Mouse (Mus musculus) liver, embryonic 16.5 days (tissue): ENCODE measurements around the gene Pfkm. TPM values are rescaled to one million over a fixed set of nuclear protein-coding genes. Genes with fewer than 3 reads are reported as not detected.

Experiments
- ATAC-seq: fragments of 200-750 bp; cut with Nextera tagmentation; 2 replicates; pipeline ENCODE4 v1.8.0; 2017; ENCODE audit warnings: low read depth, mild to moderate bottlenecking, moderate number of reproducible peaks, moderate library complexity
- H3K27ac ChIP-seq: fragments of 300-500 bp; sonication (generic); 2 replicates; pipeline ENCODE4 v1.5.1; 2014; ENCODE audit warnings: mild to moderate bottlenecking, low read length
- H3K27me3 ChIP-seq: fragments of 300-500 bp; sonication (generic); 2 replicates; pipeline ENCODE4 v1.6.1; 2014; ENCODE audit warnings: low read depth, low read length, mixed read lengths; ENCODE audit not compliant: control insufficient read depth, insufficient read depth
- H3K36me3 ChIP-seq: fragments of 300-500 bp; sonication (generic); 2 replicates; pipeline ENCODE4 v1.6.1; 2014; ENCODE audit warnings: mild to moderate bottlenecking; ENCODE audit not compliant: control insufficient read depth, insufficient read depth
- H3K4me1 ChIP-seq: fragments of 300-500 bp; sonication (generic); 2 replicates; pipeline ENCODE4 v1.6.1; 2014; ENCODE audit warnings: low read depth, low read length, mixed read lengths; ENCODE audit not compliant: control insufficient read depth
- H3K4me2 ChIP-seq: fragments of 300-500 bp; sonication (generic); 2 replicates; pipeline ENCODE4 v1.6.1; 2014; ENCODE audit warnings: low read depth, low read length, mixed read lengths
- H3K4me3 ChIP-seq: fragments of 300-500 bp; sonication (generic); 2 replicates; pipeline ENCODE4 v1.5.1; 2014; ENCODE audit warnings: low read depth, mild to moderate bottlenecking, low read length
- H3K9ac ChIP-seq: fragments of 300-500 bp; sonication (generic); 2 replicates; pipeline ENCODE4 v1.6.1; 2014; ENCODE audit warnings: low read depth, low read length
- H3K9me3 ChIP-seq: fragments of 300-500 bp; sonication (generic); replicated peaks from 2 replicates; pipeline ENCODE4 v1.6.1; 2016; ENCODE audit warnings: low read length; ENCODE audit not compliant: control insufficient read depth
- WGBS: fragments of 180-500 bp; shearing (Covaris S2); extraction: QIAGEN DNeasy Blood & Tissue Kit; methylation state at CpG from one replicate; pipeline ENCODE4 v1.1.7; 2014; ENCODE audit not compliant: insufficient replicate concordance; 5-methylcytosine and 5-hydroxymethylcytosine counted together
- polyA plus RNA-seq: library from polyadenylated mRNA; unstranded; fragments of >200 nt; fragmentation: Nextera tagmentation; extraction: Ambion mirVana; gene quantifications from 2 replicates; pipeline ENCODE4 v1.2.1, GENCODE M21; 2015

The Pfkm gene
- polyA plus RNA-seq, 1 experiment from 2014 or later: 22.7 TPM

GRCm38 (mm10) chr15:98093121-98094011 is 977 bp downstream of the Pfkm start, which contains the start of gene Senp1:
Senp1 (minus strand) TSS chr15:98093744.
- Histone ChIP-seq H3K9me3 (no peaks in the 10 kb centered on the region), H3K4me2 (peak within 1 kb of the TSS; percentile 83), H3K27ac (peak within 1 kb of the TSS; percentile 92), H3K27me3 (no peaks in the 10 kb centered on the region), H3K4me3 (peak within 1 kb of the TSS; percentile 77), H3K36me3 (no peaks in the 10 kb centered on the region; the same call in 1 of the 2 replicates), H3K4me1 (peaks cover 11% of the 10 kb centered on the region), H3K9ac (peak within 1 kb of the TSS; percentile 93)
- peak; percentile 93 for ATAC-seq
- WGBS: under 1% methylated on average over 57 of the region's 58 CpGs

- no peaks in the 10 kb centered on the region; the same call in 1 of the 2 replicates for H3K36me3 ChIP-seq
- H3K4me2 ChIP-seq: no peak overlapping the region
- 87% methylated on average over 12 of the region's 12 CpGs for WGBS
- H3K27ac ChIP-seq: no peak overlapping the region
- no peak overlapping the region for H3K9ac ChIP-seq
- no peaks in the 10 kb centered on the region for H3K9me3 ChIP-seq
- H3K4me1 ChIP-seq: peaks cover 11% of the 10 kb centered on the region
- no peak overlapping the region for H3K4me3 ChIP-seq
- no peaks in the 10 kb centered on the region for H3K27me3 ChIP-seq
- ATAC-seq: no peak
Observed at GRCm38 (mm10) chr15:98094905-98095304, 2.5 kb downstream of the Pfkm start.

- Histone ChIP-seq H3K9ac (no peak overlapping the region), H3K36me3 (no peaks in the 10 kb centered on the region; the same call in 1 of the 2 replicates), H3K27ac (no peak overlapping the region), H3K4me3 (no peak overlapping the region), H3K4me2 (no peak overlapping the region), H3K9me3 (no peaks in the 10 kb centered on the region), H3K4me1 (peaks cover 6% of the 10 kb centered on the region), H3K27me3 (no peaks in the 10 kb centered on the region)
- ATAC-seq: no peak
- WGBS: 47% methylated on average over 3 of the region's 3 CpGs
Observed at GRCm38 (mm10) chr15:98096957-98097356, 4.6 kb downstream of the Pfkm start.

GRCm38 (mm10) chr15:98098519-98098918 is 6.1 kb downstream of the Pfkm start:
- H3K4me2 ChIP-seq: no peak overlapping the region
- H3K9ac ChIP-seq: no peak overlapping the region
- no peaks in the 10 kb centered on the region for H3K9me3 ChIP-seq
- H3K4me1 ChIP-seq: peaks cover 4% of the 10 kb centered on the region
- WGBS: 80% methylated on average over 9 of the region's 9 CpGs
- H3K4me3 ChIP-seq: no peak overlapping the region
- H3K27me3 ChIP-seq: no peaks in the 10 kb centered on the region
- H3K27ac ChIP-seq: no peak overlapping the region
- H3K36me3 ChIP-seq: no peaks in the 10 kb centered on the region; the same call in 1 of the 2 replicates
- no peak for ATAC-seq

GRCm38 (mm10) chr15:98102401-98102800 is 10.0 kb downstream of the Pfkm start:
- Histone ChIP-seq H3K4me2 (no peak overlapping the region), H3K36me3 (no peaks in the 10 kb centered on the region), H3K27me3 (no peaks in the 10 kb centered on the region), H3K9ac (no peak overlapping the region), H3K4me1 (peaks cover 5% of the 10 kb centered on the region), H3K27ac (no peak overlapping the region), H3K9me3 (no peaks in the 10 kb centered on the region), H3K4me3 (no peak overlapping the region)
- 81% methylated on average over 6 of the region's 6 CpGs for WGBS
- ATAC-seq: no peak

GRCm38 (mm10) chr15:98106506-98106905 is 14.1 kb downstream of the Pfkm start:
- no peaks in the 10 kb centered on the region for H3K9me3 ChIP-seq
- no peaks in the 10 kb centered on the region for H3K27me3 ChIP-seq
- no peak for ATAC-seq
- no peak overlapping the region for H3K9ac ChIP-seq
- peaks cover 30% of the 10 kb centered on the region for H3K4me1 ChIP-seq
- no peak overlapping the region for H3K4me3 ChIP-seq
- H3K4me2 ChIP-seq: no peak overlapping the region
- 51% methylated on average over 6 of the region's 6 CpGs for WGBS
- H3K27ac ChIP-seq: no peak overlapping the region
- H3K36me3 ChIP-seq: no peaks in the 10 kb centered on the region

GRCm38 (mm10) chr15:98107230-98107629 is 14.8 kb downstream of the Pfkm start:
- Histone ChIP-seq H3K9ac (no peak overlapping the region), H3K9me3 (no peaks in the 10 kb centered on the region), H3K27ac (no peak overlapping the region), H3K27me3 (no peaks in the 10 kb centered on the region), H3K4me3 (no peak overlapping the region), H3K36me3 (0 out of 2 replicates have a peak, but pooled peaks cover under 1% of the 10 kb centered on the region), H3K4me1 (peaks cover 37% of the 10 kb centered on the region), H3K4me2 (no peak overlapping the region)
- no peak for ATAC-seq
- WGBS: 63% methylated on average over 6 of the region's 6 CpGs

GRCm38 (mm10) chr15:98107703-98108296 is 15.4 kb downstream of the Pfkm start:
- 31% methylated on average over 11 of the region's 11 CpGs for WGBS
- no peaks in the 10 kb centered on the region for H3K9me3 ChIP-seq
- H3K4me3 ChIP-seq: peak overlapping the region; percentile 73
- peaks cover 38% of the 10 kb centered on the region for H3K4me1 ChIP-seq
- H3K27ac ChIP-seq: peak overlapping the region; percentile 48
- peak; percentile 11; the same call in 1 of the 2 replicates for ATAC-seq
- 0 out of 2 replicates have a peak, but pooled peaks cover 2% of the 10 kb centered on the region for H3K36me3 ChIP-seq
- no peaks in the 10 kb centered on the region for H3K27me3 ChIP-seq
- H3K4me2 ChIP-seq: peak overlapping the region; percentile 87
- peak overlapping the region; percentile 73; the same call in 1 of the 2 replicates for H3K9ac ChIP-seq
